Mouse (Mus musculus): Measurements from ENCODE around the gene B9d1. TPM values are rescaled to one million over a fixed set of nuclear protein-coding genes. Genes with fewer than 3 reads are reported as not detected.

B9d1 gene
- polyA plus RNA-seq, 1 experiment from 2014 or later: 16.8 TPM

GRCm38 (mm10) chr11:61487401-61487800 lies 17.5 kb upstream of the B9d1 start:
- peak; percentile 46 for ATAC-seq
- Histone ChIP-seq H3K36me3 (ENCODE audit: insufficient read depth, low read length) (peaks cover 26% of the 10 kb centered on the region; the same call in 1 of the 2 replicates), H3K9ac (replicated peaks; ENCODE audit: low read depth) (0 out of 2 replicates have a peak overlapping the region, but pooled peaks have one; percentile 5), H3K4me2 (replicated peaks; ENCODE audit: low read depth, low read length) (peak overlapping the region; percentile 45), H3K27me3 (replicated peaks; ENCODE audit: insufficient read depth, low read length) (no peaks in the 10 kb centered on the region), H3K27ac (ENCODE audit: low read length) (peak overlapping the region; percentile 83), H3K4me3 (ENCODE audit: low read depth, low read length) (peak overlapping the region; percentile 37), H3K4me1 (ENCODE audit: insufficient read depth, low read depth, low read length) (no peaks in the 10 kb centered on the region), H3K9me3 (ENCODE audit: low read length) (no peaks in the 10 kb centered on the region)
- DNase-seq (ENCODE audit: low spot score): peak; percentile 81
- WGBS: 28% methylated on average over 2 of the region's 2 CpGs
- TF ChIP-seq CTCF (IDR thresholded peaks at IDR 0.05): no peak
- no peak for TF ChIP-seq EP300 (IDR thresholded peaks at IDR 0.05)

- TF ChIP-seq CTCF (IDR thresholded peaks at IDR 0.05) (no peak), EP300 (IDR thresholded peaks at IDR 0.05) (no peak)
- H3K27me3 ChIP-seq (replicated peaks; ENCODE audit: insufficient read depth, low read length): no peaks in the 10 kb centered on the region
- WGBS: 80% methylated on average over 7 of the region's 7 CpGs
- peak overlapping the region; percentile 45 for H3K4me2 ChIP-seq (replicated peaks; ENCODE audit: low read depth, low read length)
- DNase-seq (ENCODE audit: low spot score) (no peak), ATAC-seq (no peak)
- peak overlapping the region; percentile 32; the same call in 1 of the 2 replicates for H3K27ac ChIP-seq (ENCODE audit: low read length)
- no peaks in the 10 kb centered on the region for H3K9me3 ChIP-seq (ENCODE audit: low read length)
- H3K4me3 ChIP-seq (ENCODE audit: low read depth, low read length): 0 out of 2 replicates have a peak overlapping the region, but pooled peaks have one; percentile 37
- peaks cover 26% of the 10 kb centered on the region; the same call in 1 of the 2 replicates for H3K36me3 ChIP-seq (ENCODE audit: insufficient read depth, low read length)
- H3K4me1 ChIP-seq (ENCODE audit: insufficient read depth, low read depth, low read length): peaks cover 5% of the 10 kb centered on the region; the same call in 1 of the 2 replicates
- no peak overlapping the region for H3K9ac ChIP-seq (replicated peaks; ENCODE audit: low read depth)
These were observed 17.0 kb upstream of the B9d1 start for GRCm38 (mm10) chr11:61487936-61488335.

DNA sequence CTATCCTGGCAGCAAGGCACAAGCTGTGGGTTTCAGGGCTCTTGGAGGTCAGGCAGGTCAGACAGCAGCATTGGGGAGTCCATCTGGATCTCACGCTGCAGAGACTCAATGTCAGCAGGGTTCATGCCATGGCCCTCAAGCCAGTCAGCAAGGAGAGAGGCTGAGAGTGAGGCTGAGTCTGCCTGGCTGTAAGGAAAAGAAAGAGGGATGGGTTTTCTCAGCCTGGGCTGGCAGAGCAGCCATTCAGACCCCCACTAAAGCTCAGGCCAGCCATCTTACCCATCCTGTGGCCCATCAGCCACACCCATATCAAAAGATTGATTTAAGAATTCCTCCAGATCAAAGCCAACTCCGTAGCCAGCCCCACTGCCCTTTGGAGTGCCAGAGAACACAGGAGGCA lies 15.9 kb upstream of the B9d1 start:
- Histone ChIP-seq H3K27me3 (replicated peaks; ENCODE audit: insufficient read depth, low read length) (no peaks in the 10 kb centered on the region), H3K4me2 (replicated peaks; ENCODE audit: low read depth, low read length) (no peak overlapping the region), H3K27ac (ENCODE audit: low read length) (no peak overlapping the region), H3K4me1 (ENCODE audit: insufficient read depth, low read depth, low read length) (peaks cover 10% of the 10 kb centered on the region; the same call in 1 of the 2 replicates), H3K9ac (replicated peaks; ENCODE audit: low read depth) (no peak overlapping the region), H3K4me3 (ENCODE audit: low read depth, low read length) (no peak overlapping the region), H3K9me3 (ENCODE audit: low read length) (no peaks in the 10 kb centered on the region), H3K36me3 (ENCODE audit: insufficient read depth, low read length) (peaks cover 26% of the 10 kb centered on the region; the same call in 1 of the 2 replicates)
- ATAC-seq: no peak
- DNase-seq (ENCODE audit: low spot score): no peak
- WGBS: 82% methylated on average over 2 of the region's 2 CpGs
- TF ChIP-seq CTCF (IDR thresholded peaks at IDR 0.05) (no peak), EP300 (IDR thresholded peaks at IDR 0.05) (no peak)

DNA sequence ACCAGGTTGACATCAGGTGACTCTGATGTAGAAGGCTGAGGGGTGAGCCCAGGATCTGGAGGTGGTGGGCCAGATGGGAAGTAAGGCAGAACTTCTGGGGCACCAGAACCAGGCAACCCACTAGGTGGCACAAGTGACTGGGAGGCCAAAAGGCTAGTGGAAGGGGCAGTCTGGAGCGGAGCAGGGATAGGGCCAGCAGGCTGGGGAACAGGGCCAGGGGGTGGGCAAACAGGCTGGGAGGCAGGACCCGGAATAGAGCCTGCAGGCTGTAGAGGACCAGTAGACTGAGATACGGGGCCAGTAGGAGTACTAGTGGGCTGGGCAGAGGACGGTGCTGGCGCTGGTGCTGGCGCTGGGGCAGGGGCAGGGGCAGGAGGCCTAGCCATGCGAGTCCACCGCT lies 15.1 kb upstream of the B9d1 start:
- Histone ChIP-seq H3K9ac (replicated peaks; ENCODE audit: low read depth) (no peak overlapping the region), H3K4me2 (replicated peaks; ENCODE audit: low read depth, low read length) (no peak overlapping the region), H3K4me1 (ENCODE audit: insufficient read depth, low read depth, low read length) (peaks cover 10% of the 10 kb centered on the region; the same call in 1 of the 2 replicates), H3K4me3 (ENCODE audit: low read depth, low read length) (no peak overlapping the region), H3K36me3 (ENCODE audit: insufficient read depth, low read length) (peaks cover 26% of the 10 kb centered on the region; the same call in 1 of the 2 replicates), H3K9me3 (ENCODE audit: low read length) (no peaks in the 10 kb centered on the region), H3K27me3 (replicated peaks; ENCODE audit: insufficient read depth, low read length) (no peaks in the 10 kb centered on the region), H3K27ac (ENCODE audit: low read length) (no peak overlapping the region)
- DNase-seq (ENCODE audit: low spot score) (no peak), ATAC-seq (no peak)
- no peak for TF ChIP-seq EP300 (IDR thresholded peaks at IDR 0.05)
- peak; percentile 38 for TF ChIP-seq CTCF (IDR thresholded peaks at IDR 0.05)
- 79% methylated on average over 8 of the region's 8 CpGs for WGBS

DNA sequence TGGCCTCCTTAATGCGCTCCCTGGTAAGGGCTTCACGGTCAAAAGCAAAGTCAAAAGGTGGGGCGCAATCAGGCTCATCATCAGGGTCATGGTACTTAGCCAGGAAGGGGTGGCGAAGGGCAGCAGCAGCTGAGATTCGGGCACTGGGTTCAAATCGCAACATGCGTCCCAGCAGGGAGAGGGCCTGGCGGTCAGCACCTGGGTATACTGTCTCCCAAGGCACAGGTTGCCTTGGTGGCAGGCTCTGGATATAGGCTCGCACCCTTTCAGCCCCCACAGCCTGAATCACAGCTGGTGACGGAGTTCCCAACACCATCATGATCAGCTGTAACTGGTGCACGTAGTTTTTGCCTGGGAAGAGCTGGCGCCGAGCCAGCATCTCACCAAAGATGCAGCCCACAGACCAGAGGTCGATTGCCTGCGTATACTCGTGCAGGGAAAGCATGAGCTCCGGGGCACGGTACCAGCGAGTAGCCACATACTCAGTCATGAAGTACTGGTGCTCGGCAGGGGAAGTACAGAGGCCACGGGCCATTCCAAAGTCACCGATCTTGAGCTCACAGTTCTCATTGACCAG lies 13.9 kb upstream of the B9d1 start:
- no peak overlapping the region for H3K4me2 ChIP-seq (replicated peaks; ENCODE audit: low read depth, low read length)
- no peak overlapping the region for H3K4me3 ChIP-seq (ENCODE audit: low read depth, low read length)
- no peaks in the 10 kb centered on the region for H3K9me3 ChIP-seq (ENCODE audit: low read length)
- H3K4me1 ChIP-seq (ENCODE audit: insufficient read depth, low read depth, low read length): peaks cover 10% of the 10 kb centered on the region; the same call in 1 of the 2 replicates
- H3K27ac ChIP-seq (ENCODE audit: low read length): no peak overlapping the region
- no peak overlapping the region for H3K9ac ChIP-seq (replicated peaks; ENCODE audit: low read depth)
- DNase-seq (ENCODE audit: low spot score) (no peak), ATAC-seq (no peak)
- H3K27me3 ChIP-seq (replicated peaks; ENCODE audit: insufficient read depth, low read length): no peaks in the 10 kb centered on the region
- TF ChIP-seq CTCF (IDR thresholded peaks at IDR 0.05) (no peak), EP300 (IDR thresholded peaks at IDR 0.05) (no peak)
- WGBS: 85% methylated on average over 22 of the region's 22 CpGs
- H3K36me3 ChIP-seq (ENCODE audit: insufficient read depth, low read length): peaks cover 26% of the 10 kb centered on the region; the same call in 1 of the 2 replicates

DNA sequence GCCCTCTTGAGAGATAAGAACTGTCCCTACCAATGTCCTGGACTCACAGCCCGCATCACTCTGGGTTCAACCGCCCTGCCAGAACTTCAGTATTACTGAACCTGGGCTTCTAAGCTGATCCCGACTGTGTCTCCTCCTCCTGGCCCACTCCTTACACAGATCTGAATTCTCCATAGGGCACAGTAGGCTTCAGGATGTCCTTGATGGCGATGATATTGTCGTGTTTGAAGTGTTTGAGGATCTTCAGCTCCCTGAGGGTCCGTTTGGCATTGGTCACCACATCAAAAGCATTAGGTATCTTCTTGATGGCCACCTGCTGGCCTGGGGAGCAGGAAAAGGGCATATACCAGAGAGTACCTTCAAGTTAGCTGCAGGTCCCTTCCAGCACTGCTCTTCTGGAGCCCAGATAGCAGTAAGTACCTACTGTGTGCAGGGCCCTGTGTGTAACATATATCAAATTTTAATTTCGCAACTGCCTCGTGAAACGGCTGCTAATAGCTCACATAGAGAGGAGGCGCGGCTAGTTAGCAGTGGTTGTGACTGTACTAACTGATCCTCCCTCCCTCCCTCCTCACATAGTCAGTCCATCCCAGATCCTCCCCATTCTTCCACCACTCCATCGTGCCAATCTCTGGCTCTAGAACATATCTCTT lies 12.1 kb upstream of the B9d1 start:
- Histone ChIP-seq H3K27me3 (replicated peaks; ENCODE audit: insufficient read depth, low read length) (no peaks in the 10 kb centered on the region), H3K4me1 (ENCODE audit: insufficient read depth, low read depth, low read length) (peaks cover 10% of the 10 kb centered on the region; the same call in 1 of the 2 replicates), H3K9ac (replicated peaks; ENCODE audit: low read depth) (peak overlapping the region; percentile 69; the same call in 1 of the 2 replicates), H3K4me3 (ENCODE audit: low read depth, low read length) (peak overlapping the region; percentile 83), H3K9me3 (ENCODE audit: low read length) (no peaks in the 10 kb centered on the region), H3K27ac (ENCODE audit: low read length) (peak overlapping the region; percentile 84), H3K36me3 (ENCODE audit: insufficient read depth, low read length) (peaks cover 24% of the 10 kb centered on the region; the same call in 1 of the 2 replicates), H3K4me2 (replicated peaks; ENCODE audit: low read depth, low read length) (peak overlapping the region; percentile 88)
- DNase-seq (ENCODE audit: low spot score): peak; percentile 28
- no peak for ATAC-seq
- WGBS: 57% methylated on average over 12 of the region's 12 CpGs
- no peak for TF ChIP-seq EP300 (IDR thresholded peaks at IDR 0.05)
- TF ChIP-seq CTCF (IDR thresholded peaks at IDR 0.05): peak; percentile 18; the same call in 1 of the 2 replicates

Measured in lung, postnatal 0 days (tissue).